Mouse (Mus musculus) lung, postnatal 0 days (tissue): ENCODE measurements at regions not wholly inside any gene's neighbourhood (a gene's known extent, or its start where the extent isn't known, plus 50 kb on each side); places are given as distances from the start of the nearest gene placed in this dataset.

Source experiments
- ATAC-seq: fragments of 200-750 bp; cut with Nextera tagmentation; 2 replicates; pipeline ENCODE4 v1.8.0; 2017; ENCODE audit warnings: moderate library complexity
- DNase-seq: peaks from one replicate; pipeline ENCODE4 v3.0.0-alpha.2; 2016; ENCODE audit warnings: low spot score
- H3K27ac ChIP-seq: fragments of 300-500 bp; sonication (generic); 2 replicates; pipeline ENCODE4 v1.5.1; 2014; ENCODE audit warnings: antibody characterized with exemption, mild to moderate bottlenecking, low read length, mixed read lengths
- H3K27me3 ChIP-seq: fragments of 300-500 bp; sonication (generic); replicated peaks from 2 replicates; pipeline ENCODE4 v1.6.1; 2014; ENCODE audit warnings: low read length, mixed read lengths; ENCODE audit not compliant: insufficient read depth
- H3K36me3 ChIP-seq: fragments of 300-500 bp; sonication (generic); 2 replicates; pipeline ENCODE4 v1.6.1; 2014; ENCODE audit warnings: low read length, mixed read lengths; ENCODE audit not compliant: insufficient read depth
- H3K4me1 ChIP-seq: fragments of 300-500 bp; sonication (generic); 2 replicates; pipeline ENCODE4 v1.6.1; 2014; ENCODE audit warnings: antibody characterized with exemption, low read depth, low read length, mixed read lengths; ENCODE audit not compliant: insufficient read depth
- H3K4me2 ChIP-seq: fragments of 300-500 bp; sonication (generic); replicated peaks from 2 replicates; pipeline ENCODE4 v1.6.1; 2014; ENCODE audit warnings: low read depth, mild to moderate bottlenecking, low read length, moderate library complexity, mixed read lengths
- H3K4me3 ChIP-seq: fragments of 300-500 bp; sonication (generic); 2 replicates; pipeline ENCODE4 v1.5.1; 2014; ENCODE audit warnings: low read depth, low read length
- H3K9ac ChIP-seq: fragments of 300-500 bp; sonication (generic); replicated peaks from 2 replicates; pipeline ENCODE4 v1.6.1; 2014; ENCODE audit warnings: low read depth, mild to moderate bottlenecking
- H3K9me3 ChIP-seq: fragments of 300-500 bp; sonication (generic); 2 replicates; pipeline ENCODE4 v1.6.1; 2016; ENCODE audit warnings: low read length, mixed read lengths
- CTCF ChIP-seq: IDR thresholded peaks from 2 replicates; pipeline ENCODE4 v1.5.1; 2016; ENCODE audit warnings: antibody characterized with exemption, mild to moderate bottlenecking
- EP300 ChIP-seq: IDR thresholded peaks from 2 replicates; pipeline ENCODE4 v1.6.1; 2016; ENCODE audit warnings: antibody characterized with exemption, mild to moderate bottlenecking, control low read depth
- WGBS: fragments of 180-500 bp; shearing (Covaris S2); extraction: QIAGEN DNeasy Blood & Tissue Kit; methylation state at CpG from one replicate; pipeline ENCODE4 v1.1.7; 2014; 5-methylcytosine and 5-hydroxymethylcytosine counted together

DNA sequence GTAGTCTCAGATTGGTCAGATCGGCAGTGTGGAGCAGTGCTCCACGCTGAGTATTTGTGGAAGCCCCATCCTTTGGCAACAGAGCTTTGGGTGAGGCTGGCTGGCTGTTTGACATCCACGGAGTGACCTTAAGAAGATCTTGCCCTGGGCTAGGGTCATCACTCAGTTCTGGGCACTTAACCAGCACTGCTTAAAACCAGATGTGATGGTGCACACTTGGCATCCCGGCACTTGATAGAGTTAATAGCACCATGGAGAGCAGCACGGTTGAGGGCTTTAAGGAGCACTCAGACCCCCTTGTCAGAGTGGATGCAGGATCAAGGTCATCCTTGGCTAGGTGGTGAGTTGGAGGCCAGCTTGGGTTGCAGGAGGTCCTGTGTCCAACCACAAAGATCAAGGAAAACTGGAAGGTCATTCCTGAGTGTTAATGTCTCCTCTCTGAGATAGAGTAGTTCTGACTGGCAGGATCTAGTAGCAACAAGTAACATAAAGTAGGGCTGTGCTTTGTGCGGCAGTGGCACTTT, 70.2 kb upstream of the Mrps10 start:
- Histone ChIP-seq H3K27me3 (no peaks in the 10 kb centered on the region), H3K36me3 (no peaks in the 10 kb centered on the region), H3K9ac (no peak overlapping the region), H3K4me2 (no peak overlapping the region), H3K27ac (no peak overlapping the region), H3K4me1 (peaks cover 18% of the 10 kb centered on the region), H3K9me3 (no peaks in the 10 kb centered on the region), H3K4me3 (no peak overlapping the region)
- TF ChIP-seq CTCF (no peak), EP300 (no peak)
- ATAC-seq, result no peak
- DNase-seq, result no peak
- 81% methylated on average over 6 of the region's 6 CpGs for WGBS

DNA sequence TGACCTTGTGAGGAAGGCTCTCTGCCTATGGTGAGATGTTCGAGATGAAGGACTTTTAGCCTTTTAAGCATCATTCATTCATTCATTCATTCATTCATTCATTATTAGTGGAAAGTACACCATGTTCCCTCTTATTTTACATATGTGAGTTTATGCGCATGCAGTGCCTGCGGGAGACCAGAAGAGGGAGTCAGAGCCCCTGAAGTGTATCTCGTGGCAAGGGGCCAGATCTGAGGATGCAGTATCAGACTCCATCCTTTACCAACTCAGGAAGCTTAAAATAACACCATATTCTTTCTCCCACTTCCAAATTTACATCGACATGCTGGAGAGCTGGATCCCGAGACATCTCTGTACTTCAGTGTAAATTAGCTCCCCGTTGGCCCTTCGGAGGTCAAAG, 70.7 kb upstream of the Mrps10 start:
- 86% methylated on average over 8 of the region's 8 CpGs for WGBS
- no peak overlapping the region for H3K9ac ChIP-seq
- DNase-seq, result no peak

DNA sequence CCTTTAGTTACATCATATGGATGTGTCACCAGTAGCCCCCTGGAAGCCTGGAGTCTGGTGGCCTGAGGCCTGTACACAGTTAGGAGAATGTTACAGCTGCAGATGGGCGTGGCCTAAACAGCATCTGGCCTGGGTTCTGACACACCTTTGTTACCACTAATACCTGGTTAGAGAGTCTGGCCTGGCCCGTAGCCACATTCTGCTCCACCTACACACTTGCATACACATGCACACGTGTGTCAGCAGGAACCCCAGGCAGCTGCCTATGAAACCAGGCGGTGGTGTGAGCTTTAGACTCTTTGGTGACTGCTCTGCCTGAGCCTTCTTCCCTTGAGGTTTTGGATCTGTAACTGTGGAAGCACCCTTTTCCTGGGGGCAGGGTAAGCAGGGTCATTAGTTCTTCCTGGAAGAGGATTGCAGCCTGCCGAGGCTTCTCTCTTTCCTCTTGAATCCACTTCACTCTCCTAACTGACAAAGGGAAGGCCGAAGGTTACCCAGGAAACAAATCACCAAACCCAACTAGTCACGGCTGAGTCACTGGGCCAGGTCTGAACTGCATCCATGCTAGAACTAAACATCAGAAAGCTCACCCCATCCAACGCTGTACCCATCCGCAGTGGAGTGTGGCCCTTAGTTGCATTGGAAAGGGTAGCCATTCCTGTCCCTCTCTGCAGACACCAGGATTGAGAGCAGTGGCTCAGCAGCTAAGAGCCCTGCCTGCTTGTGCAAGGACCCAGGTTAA, 71.8 kb upstream of the Mrps10 start:
- no peak overlapping the region for H3K4me2 ChIP-seq
- no peak for DNase-seq
- H3K36me3 ChIP-seq, result no peaks in the 10 kb centered on the region
- H3K9me3 ChIP-seq, result no peaks in the 10 kb centered on the region
- peaks cover 19% of the 10 kb centered on the region for H3K4me1 ChIP-seq
- H3K27ac ChIP-seq, result 0 out of 2 replicates have a peak overlapping the region, but pooled peaks have one; percentile 32
- H3K27me3 ChIP-seq, result no peaks in the 10 kb centered on the region
- WGBS, result 66% methylated on average over 9 of the region's 9 CpGs
- TF ChIP-seq CTCF, result no peak
- no peak overlapping the region for H3K4me3 ChIP-seq
- ATAC-seq, result no peak
- no peak overlapping the region for H3K9ac ChIP-seq

More for the DNA sequence above, 70.7 kb upstream of the Mrps10 start:
- Histone ChIP-seq H3K4me2 (no peak overlapping the region), H3K36me3 (no peaks in the 10 kb centered on the region), H3K4me1 (peaks cover 19% of the 10 kb centered on the region), H3K27ac (no peak overlapping the region), H3K4me3 (no peak overlapping the region), H3K9me3 (no peaks in the 10 kb centered on the region), H3K27me3 (no peaks in the 10 kb centered on the region)
- no peak for ATAC-seq
- TF ChIP-seq EP300 (no peak), CTCF (peak; percentile 63)

DNA sequence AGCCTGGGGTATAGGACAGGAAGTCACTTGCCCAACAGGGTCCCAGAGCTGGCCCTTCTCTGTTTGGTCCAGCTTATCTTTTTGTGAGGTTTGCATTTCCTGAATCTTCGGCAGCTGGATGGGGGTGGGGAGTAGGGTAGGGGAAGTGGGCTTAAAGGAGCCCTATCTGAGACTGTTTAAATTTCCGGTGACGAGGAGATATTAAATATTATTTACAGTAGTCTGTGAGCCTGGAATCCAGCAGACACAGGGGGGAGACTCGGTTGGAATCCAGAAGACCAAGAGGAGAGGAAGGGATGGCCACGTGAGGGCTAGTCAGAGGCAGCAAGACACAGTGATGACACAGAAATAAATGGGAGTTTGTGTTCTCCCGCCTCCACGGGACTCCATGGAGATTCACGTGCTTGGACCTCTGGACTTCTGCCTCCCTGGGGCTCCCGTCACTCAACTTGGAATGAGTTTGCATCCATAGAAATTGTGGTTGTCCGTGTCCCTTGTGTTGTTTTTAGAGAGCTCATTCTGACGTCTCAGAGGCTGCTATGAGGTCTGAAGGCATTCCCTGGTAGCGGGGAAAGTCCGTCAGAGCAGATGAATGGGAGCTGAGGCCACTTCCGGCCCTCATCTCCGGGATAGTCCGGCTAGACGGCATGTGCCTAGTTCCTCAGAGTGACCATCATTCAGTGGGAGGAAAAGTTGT, 73.2 kb upstream of the Mrps10 start:
- Histone ChIP-seq H3K27ac (peak overlapping the region; percentile 84), H3K9me3 (no peaks in the 10 kb centered on the region), H3K9ac (no peak overlapping the region), H3K27me3 (no peaks in the 10 kb centered on the region), H3K4me1 (peaks cover 19% of the 10 kb centered on the region), H3K4me3 (no peak overlapping the region), H3K4me2 (peak overlapping the region; percentile 8; the same call in 1 of the 2 replicates), H3K36me3 (no peaks in the 10 kb centered on the region)
- TF ChIP-seq EP300 (peak; percentile 42), CTCF (no peak)
- ATAC-seq, result peak; percentile 66
- DNase-seq, result peak; percentile 63
- WGBS, result 28% methylated on average over 17 of the region's 17 CpGs

DNA sequence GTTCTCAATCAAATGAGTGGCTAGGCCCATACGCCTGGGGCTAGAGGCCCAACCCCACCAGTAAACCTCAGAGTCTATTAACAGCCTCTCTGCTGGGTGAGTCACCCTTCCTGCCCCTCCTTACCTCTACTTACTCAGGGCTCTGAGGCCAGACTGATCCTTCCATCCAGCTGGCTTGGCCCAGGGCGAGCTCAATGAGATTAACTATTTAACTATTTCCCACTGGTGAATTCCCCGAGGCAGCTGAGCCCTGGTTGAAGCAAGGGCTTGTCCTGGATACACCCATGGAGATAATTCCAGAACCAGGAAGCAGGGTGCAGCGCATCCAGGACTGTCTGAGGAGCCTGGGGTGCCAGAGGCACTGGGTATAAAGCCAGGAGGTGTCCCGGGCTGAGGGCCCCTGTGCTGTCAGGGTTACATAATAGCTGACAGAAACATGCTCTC, 74.6 kb upstream of the Mrps10 start:
- Histone ChIP-seq H3K4me1 (peaks cover 19% of the 10 kb centered on the region), H3K4me2 (no peak overlapping the region), H3K9ac (no peak overlapping the region), H3K27me3 (no peaks in the 10 kb centered on the region), H3K27ac (peak overlapping the region; percentile 84), H3K36me3 (no peaks in the 10 kb centered on the region), H3K4me3 (no peak overlapping the region), H3K9me3 (no peaks in the 10 kb centered on the region)
- TF ChIP-seq CTCF, result no peak
- TF ChIP-seq EP300, result no peak; the same call in 1 of the 2 replicates
- ATAC-seq, result peak; percentile 89
- peak; percentile 92 for DNase-seq
- WGBS, result 18% methylated on average over 5 of the region's 5 CpGs

DNA sequence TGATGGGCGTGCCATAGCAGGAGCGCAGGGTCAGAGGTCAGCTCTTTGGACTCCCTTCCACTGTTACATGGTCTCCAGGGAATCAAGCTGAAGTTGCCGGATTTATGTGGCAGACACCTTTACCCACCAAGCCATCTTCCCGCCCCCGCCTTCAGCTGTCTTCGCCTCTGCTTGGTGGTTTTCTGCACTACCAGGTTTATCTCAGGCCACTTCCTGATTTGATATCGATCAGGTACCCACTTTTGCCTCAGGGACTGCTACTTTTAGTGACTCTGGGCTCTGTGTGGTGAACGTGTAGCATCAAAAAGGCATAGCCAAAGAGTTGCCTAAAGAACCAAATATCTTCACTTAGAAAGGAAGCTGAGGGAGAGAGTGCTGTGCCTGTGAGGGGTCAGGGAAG, 75.5 kb upstream of the Mrps10 start:
- DNase-seq, result no peak
- no peaks in the 10 kb centered on the region for H3K27me3 ChIP-seq
- WGBS, result 86% methylated on average over 8 of the region's 8 CpGs
- ATAC-seq, result no peak
- no peaks in the 10 kb centered on the region for H3K9me3 ChIP-seq
- TF ChIP-seq CTCF, result no peak
- TF ChIP-seq EP300, result no peak
- no peak overlapping the region for H3K9ac ChIP-seq
- no peak overlapping the region for H3K4me2 ChIP-seq
- peak overlapping the region; percentile 84; the same call in 1 of the 2 replicates for H3K27ac ChIP-seq
- no peaks in the 10 kb centered on the region for H3K36me3 ChIP-seq
- no peak overlapping the region for H3K4me3 ChIP-seq
- peaks cover 19% of the 10 kb centered on the region for H3K4me1 ChIP-seq
